Mouse (Mus musculus): ENCODE data around the gene Traf3.

The Traf3 gene

GRCm38 (mm10) chr12:111314273-111314672, 148.1 kb downstream of the Traf3 start:
- DNase-seq (ENCODE audit: low spot score): no peak

Data from ovary, postnatal 36 days (tissue).